Mouse (Mus musculus): Measurements from ENCODE around the gene Spryd7. TPM values are rescaled to one million over a fixed set of nuclear protein-coding genes. Genes with fewer than 3 reads are reported as not detected.
"Not testable (repeated sequence)": the region's sequence is repeated elsewhere in the genome, so short reads cannot be mapped to it uniquely, and the experiment has no call there.

The Spryd7 gene
- polyA plus RNA-seq, 1 experiment from 2014 or later: 18.1 TPM

GRCm38 (mm10) chr14:61596719-61597426, 40.2 kb upstream of the Spryd7 start:
- Histone ChIP-seq H3K36me3 (replicated peaks; ENCODE audit: control insufficient read depth, insufficient read depth, low read depth, low read length) (no peaks in the 10 kb centered on the region), H3K9ac (replicated peaks; ENCODE audit: low read length) (no peak overlapping the region), H3K27me3 (ENCODE audit: control insufficient read depth, insufficient read depth, low read length) (no peaks in the 10 kb centered on the region), H3K9me3 (replicated peaks; ENCODE audit: control insufficient read depth, low read length) (no peaks in the 10 kb centered on the region), H3K4me2 (ENCODE audit: low read depth, low read length) (no peak overlapping the region), H3K27ac (replicated peaks; ENCODE audit: low read depth, low read length) (no peak overlapping the region), H3K4me3 (ENCODE audit: low read depth, low read length) (no peak overlapping the region), H3K4me1 (ENCODE audit: control insufficient read depth, insufficient read depth, low read length) (no peaks in the 10 kb centered on the region)
- no peak for DNase-seq (ENCODE audit: low spot score)
- ATAC-seq (replicated peaks; ENCODE audit: insufficient number of reproducible peaks, low FRiP score, low TSS enrichment, low read depth): no peak
- WGBS: 88% methylated on average over 9 of the region's 9 CpGs

- no peak for ATAC-seq (replicated peaks; ENCODE audit: insufficient number of reproducible peaks, low FRiP score, low TSS enrichment, low read depth)
- H3K27me3 ChIP-seq (ENCODE audit: control insufficient read depth, insufficient read depth, low read length): no peaks in the 10 kb centered on the region
- H3K36me3 ChIP-seq (replicated peaks; ENCODE audit: control insufficient read depth, insufficient read depth, low read depth, low read length): no peaks in the 10 kb centered on the region
- no peak for DNase-seq (ENCODE audit: low spot score)
- H3K9ac ChIP-seq (replicated peaks; ENCODE audit: low read length): no peak overlapping the region
- H3K4me1 ChIP-seq (ENCODE audit: control insufficient read depth, insufficient read depth, low read length): no peaks in the 10 kb centered on the region
- no peak overlapping the region for H3K4me2 ChIP-seq (ENCODE audit: low read depth, low read length)
- 75% methylated on average over 4 of the region's 4 CpGs for WGBS
- no peaks in the 10 kb centered on the region for H3K9me3 ChIP-seq (replicated peaks; ENCODE audit: control insufficient read depth, low read length)
- no peak overlapping the region for H3K27ac ChIP-seq (replicated peaks; ENCODE audit: low read depth, low read length)
- no peak overlapping the region for H3K4me3 ChIP-seq (ENCODE audit: low read depth, low read length)
Measured at GRCm38 (mm10) chr14:61589288-61590065, 32.8 kb upstream of the Spryd7 start.

GRCm38 (mm10) chr14:61575941-61576340, 19.3 kb upstream of the Spryd7 start:
- Histone ChIP-seq H3K36me3 (replicated peaks; ENCODE audit: control insufficient read depth, insufficient read depth, low read depth, low read length) (no peaks in the 10 kb centered on the region), H3K4me1 (ENCODE audit: control insufficient read depth, insufficient read depth, low read length) (no peaks in the 10 kb centered on the region), H3K4me3 (ENCODE audit: low read depth, low read length) (no peak overlapping the region), H3K4me2 (ENCODE audit: low read depth, low read length) (no peak overlapping the region), H3K9ac (replicated peaks; ENCODE audit: low read length) (no peak overlapping the region), H3K27ac (replicated peaks; ENCODE audit: low read depth, low read length) (no peak overlapping the region), H3K9me3 (replicated peaks; ENCODE audit: control insufficient read depth, low read length) (no peaks in the 10 kb centered on the region), H3K27me3 (ENCODE audit: control insufficient read depth, insufficient read depth, low read length) (no peaks in the 10 kb centered on the region)
- WGBS: 86% methylated on average over 8 of the region's 8 CpGs
- ATAC-seq (replicated peaks; ENCODE audit: insufficient number of reproducible peaks, low FRiP score, low TSS enrichment, low read depth): no peak
- DNase-seq (ENCODE audit: low spot score): no peak

- Histone ChIP-seq H3K4me2 (ENCODE audit: low read depth, low read length) (no peak overlapping the region), H3K36me3 (replicated peaks; ENCODE audit: control insufficient read depth, insufficient read depth, low read depth, low read length) (no peaks in the 10 kb centered on the region), H3K4me3 (ENCODE audit: low read depth, low read length) (no peak overlapping the region), H3K4me1 (ENCODE audit: control insufficient read depth, insufficient read depth, low read length) (no peaks in the 10 kb centered on the region), H3K9ac (replicated peaks; ENCODE audit: low read length) (no peak overlapping the region), H3K27ac (replicated peaks; ENCODE audit: low read depth, low read length) (no peak overlapping the region), H3K9me3 (replicated peaks; ENCODE audit: control insufficient read depth, low read length) (no peaks in the 10 kb centered on the region), H3K27me3 (ENCODE audit: control insufficient read depth, insufficient read depth, low read length) (no peaks in the 10 kb centered on the region)
- DNase-seq (ENCODE audit: low spot score) (no peak), ATAC-seq (replicated peaks; ENCODE audit: insufficient number of reproducible peaks, low FRiP score, low TSS enrichment, low read depth) (no peak)
- 87% methylated on average over 10 of the region's 10 CpGs for WGBS
Measured at GRCm38 (mm10) chr14:61575066-61575465, 18.4 kb upstream of the Spryd7 start.

- WGBS: 70% methylated on average over 2 of the region's 2 CpGs
- no peak overlapping the region for H3K27ac ChIP-seq (replicated peaks; ENCODE audit: low read depth, low read length)
- H3K9ac ChIP-seq (replicated peaks; ENCODE audit: low read length): no peak overlapping the region
- no peaks in the 10 kb centered on the region for H3K4me1 ChIP-seq (ENCODE audit: control insufficient read depth, insufficient read depth, low read length)
- H3K4me2 ChIP-seq (ENCODE audit: low read depth, low read length): no peak overlapping the region
- no peaks in the 10 kb centered on the region for H3K27me3 ChIP-seq (ENCODE audit: control insufficient read depth, insufficient read depth, low read length)
- H3K36me3 ChIP-seq (replicated peaks; ENCODE audit: control insufficient read depth, insufficient read depth, low read depth, low read length): no peaks in the 10 kb centered on the region
- ATAC-seq (replicated peaks; ENCODE audit: insufficient number of reproducible peaks, low FRiP score, low TSS enrichment, low read depth) (no peak), DNase-seq (ENCODE audit: low spot score) (no peak)
- H3K9me3 ChIP-seq (replicated peaks; ENCODE audit: control insufficient read depth, low read length): no peaks in the 10 kb centered on the region
- H3K4me3 ChIP-seq (ENCODE audit: low read depth, low read length): no peak overlapping the region
Measured at GRCm38 (mm10) chr14:61572131-61572530, 15.4 kb upstream of the Spryd7 start.

GRCm38 (mm10) chr14:61571366-61571765, 14.7 kb upstream of the Spryd7 start:
- 16% methylated on average over 4 of the region's 4 CpGs for WGBS
- H3K36me3 ChIP-seq (replicated peaks; ENCODE audit: control insufficient read depth, insufficient read depth, low read depth, low read length): no peaks in the 10 kb centered on the region

GRCm38 (mm10) chr14:61569344-61569743, 12.7 kb upstream of the Spryd7 start:
- H3K9ac ChIP-seq (replicated peaks; ENCODE audit: low read length): no peak overlapping the region

More at GRCm38 (mm10) chr14:61571366-61571765, 14.7 kb upstream of the Spryd7 start:
- H3K9me3 ChIP-seq (replicated peaks; ENCODE audit: control insufficient read depth, low read length): no peaks in the 10 kb centered on the region
- H3K27me3 ChIP-seq (ENCODE audit: control insufficient read depth, insufficient read depth, low read length): no peaks in the 10 kb centered on the region
- no peak overlapping the region for H3K27ac ChIP-seq (replicated peaks; ENCODE audit: low read depth, low read length)
- no peak overlapping the region for H3K4me3 ChIP-seq (ENCODE audit: low read depth, low read length)
- H3K4me2 ChIP-seq (ENCODE audit: low read depth, low read length): no peak overlapping the region
- ATAC-seq (replicated peaks; ENCODE audit: insufficient number of reproducible peaks, low FRiP score, low TSS enrichment, low read depth): no peak
- H3K9ac ChIP-seq (replicated peaks; ENCODE audit: low read length): no peak overlapping the region
- no peaks in the 10 kb centered on the region for H3K4me1 ChIP-seq (ENCODE audit: control insufficient read depth, insufficient read depth, low read length)
- peak; percentile 88 for DNase-seq (ENCODE audit: low spot score)

GRCm38 (mm10) chr14:61566211-61566610, 9.5 kb upstream of the Spryd7 start:
- not testable (repeated sequence) for DNase-seq (ENCODE audit: low spot score); H3K9ac ChIP-seq (replicated peaks; ENCODE audit: low read length); H3K27ac ChIP-seq (replicated peaks; ENCODE audit: low read depth, low read length); H3K27me3 ChIP-seq (ENCODE audit: control insufficient read depth, insufficient read depth, low read length); H3K36me3 ChIP-seq (replicated peaks; ENCODE audit: control insufficient read depth, insufficient read depth, low read depth, low read length); ATAC-seq (replicated peaks; ENCODE audit: insufficient number of reproducible peaks, low FRiP score, low TSS enrichment, low read depth); H3K9me3 ChIP-seq (replicated peaks; ENCODE audit: control insufficient read depth, low read length); H3K4me3 ChIP-seq (ENCODE audit: low read depth, low read length); H3K4me2 ChIP-seq (ENCODE audit: low read depth, low read length); H3K4me1 ChIP-seq (ENCODE audit: control insufficient read depth, insufficient read depth, low read length)
- WGBS: 96% methylated on average over 4 of the region's 4 CpGs

More at GRCm38 (mm10) chr14:61569344-61569743, 12.7 kb upstream of the Spryd7 start:
- 59% methylated on average over 2 of the region's 2 CpGs for WGBS
- Histone ChIP-seq H3K9me3 (replicated peaks; ENCODE audit: control insufficient read depth, low read length) (no peaks in the 10 kb centered on the region), H3K4me2 (ENCODE audit: low read depth, low read length) (no peak overlapping the region), H3K4me3 (ENCODE audit: low read depth, low read length) (no peak overlapping the region), H3K27ac (replicated peaks; ENCODE audit: low read depth, low read length) (no peak overlapping the region), H3K27me3 (ENCODE audit: control insufficient read depth, insufficient read depth, low read length) (no peaks in the 10 kb centered on the region), H3K36me3 (replicated peaks; ENCODE audit: control insufficient read depth, insufficient read depth, low read depth, low read length) (no peaks in the 10 kb centered on the region), H3K4me1 (ENCODE audit: control insufficient read depth, insufficient read depth, low read length) (no peaks in the 10 kb centered on the region)
- ATAC-seq (replicated peaks; ENCODE audit: insufficient number of reproducible peaks, low FRiP score, low TSS enrichment, low read depth): no peak
- DNase-seq (ENCODE audit: low spot score): no peak

Data from embryonic facial prominence, embryonic 11.5 days (tissue).